In the genomic region with DNA sequence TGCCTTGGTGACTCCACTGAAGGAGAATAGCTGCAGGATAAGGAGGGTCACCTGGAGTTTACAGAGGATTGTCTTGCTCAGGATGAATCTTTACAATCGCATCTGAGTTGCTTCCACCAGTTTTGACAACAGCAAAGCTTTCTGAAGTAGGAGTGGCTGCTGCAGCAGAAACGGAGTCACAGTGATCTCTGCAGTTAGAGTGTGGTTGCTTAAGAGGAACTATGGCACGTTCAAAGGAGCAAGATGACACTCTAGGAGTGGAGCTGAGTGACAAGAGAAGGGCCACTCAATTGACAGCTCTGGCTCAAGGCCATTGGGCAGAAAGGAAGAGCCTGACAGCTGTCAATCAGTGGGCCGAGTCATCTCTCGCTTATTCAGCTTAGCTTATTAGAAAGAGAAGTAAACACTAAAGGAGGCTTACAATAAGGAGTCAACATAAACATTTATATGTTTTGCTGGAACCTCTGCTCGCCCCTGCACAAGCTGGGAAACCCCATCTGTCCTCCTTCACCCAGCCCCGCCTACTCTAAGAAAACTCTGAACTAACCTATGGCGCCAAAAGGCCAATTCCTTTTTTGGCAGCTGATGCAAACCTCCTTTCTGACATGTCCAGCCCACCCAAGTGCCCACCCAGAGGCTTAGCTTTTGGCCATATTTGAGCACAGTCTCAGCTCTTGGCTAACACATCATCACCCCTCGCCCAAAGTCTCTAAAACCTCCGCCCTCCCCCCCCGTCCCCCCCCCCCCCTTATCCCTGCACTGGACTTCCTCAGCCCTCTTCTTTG, we compare ENCODE assay signal across 25 mouse cellular contexts. TPM values are rescaled to one million over a fixed set of nuclear protein-coding genes. Genes with fewer than 3 reads are reported as not detected.
"Had no signal": no experiment of that assay in that cellular context is flagged by ENCODE, and none has a peak within 500 bp of the region (broad histone marks: within the 10 kb centered on the region; RNA-seq: fewer than 3 reads in every experiment).

No protein-coding gene starts in this region.

- H3K9me3 ChIP-seq: limb, embryonic 10.5 days; limb, embryonic 13.5 days; liver, embryonic 12.5 days; liver, embryonic 15.5 days; megakaryocyte, embryonic 14.5 days; midbrain, embryonic 10.5 days; midbrain, embryonic 13.5 days had no signal

- H3K4me3 ChIP-seq: layer of hippocampus, adult 2 months; limb, embryonic 10.5 days; limb, embryonic 13.5 days; liver, embryonic 12.5 days; liver, embryonic 15.5 days; megakaryocyte, embryonic 14.5 days; midbrain, embryonic 10.5 days; midbrain, embryonic 13.5 days; myocyte had no signal

- H3K4me1 ChIP-seq: limb, embryonic 10.5 days; limb, embryonic 13.5 days; liver, embryonic 12.5 days; liver, embryonic 15.5 days; megakaryocyte, embryonic 14.5 days; midbrain, embryonic 10.5 days had no signal

- H3K4me2 ChIP-seq: limb, embryonic 13.5 days; liver, embryonic 12.5 days; liver, embryonic 15.5 days; midbrain, embryonic 13.5 days had no signal

- H3K27me3 ChIP-seq: limb, embryonic 13.5 days; liver, embryonic 12.5 days; liver, embryonic 15.5 days; midbrain, embryonic 13.5 days had no signal

- H3K36me3 ChIP-seq: limb, embryonic 10.5 days; limb, embryonic 13.5 days; liver, embryonic 12.5 days; liver, embryonic 15.5 days; midbrain, embryonic 10.5 days; midbrain, embryonic 13.5 days had no signal

- H3K27ac ChIP-seq: kidney, postnatal 0 days; layer of hippocampus, adult 2 months; limb, embryonic 10.5 days; limb, embryonic 13.5 days; liver, embryonic 12.5 days; liver, embryonic 15.5 days; midbrain, embryonic 10.5 days; midbrain, embryonic 13.5 days had no signal

- DNase-seq: kidney, adult 11 months; kidney, adult 8-10 months; kidney, postnatal 25 days; layer of hippocampus, adult 9-11 months; liver; lung, adult 18-20 months; lung, postnatal 14 days; right cerebral cortex, adult 18-20 months; right cerebral cortex, postnatal 14 days; right cerebral cortex, postnatal 4 days; thymus, adult 2 months; thymus, postnatal 25 days had no signal

- H3K9ac ChIP-seq: limb, embryonic 13.5 days; liver, embryonic 12.5 days; liver, embryonic 15.5 days; midbrain, embryonic 13.5 days had no signal

- ATAC-seq: inflammation-experienced regulatory T-cells, adult 6 months; liver, embryonic 12.5 days; midbrain, embryonic 13.5 days; midbrain, embryonic 16.5 days had no signal

RNA-seq across cellular contexts. Expression of gene Samd5, which starts 47.7 kb away (rescaled TPM):
- total RNA-seq: monocyte, adult 5-6 weeks had no signal
- polyA plus RNA-seq: inflammation-experienced regulatory T-cells, adult 6 months; myocyte had no signal
